Mouse (Mus musculus) ZHBTc4 (cell line): ENCODE results near the gene Hnrnpa0.

Source experiments
- DNase-seq: peaks from one replicate; pipeline ENCODE4 v3.0.0-alpha.2; 2011; ENCODE audit warnings: low read depth, low spot score

Gene Hnrnpa0

DNA sequence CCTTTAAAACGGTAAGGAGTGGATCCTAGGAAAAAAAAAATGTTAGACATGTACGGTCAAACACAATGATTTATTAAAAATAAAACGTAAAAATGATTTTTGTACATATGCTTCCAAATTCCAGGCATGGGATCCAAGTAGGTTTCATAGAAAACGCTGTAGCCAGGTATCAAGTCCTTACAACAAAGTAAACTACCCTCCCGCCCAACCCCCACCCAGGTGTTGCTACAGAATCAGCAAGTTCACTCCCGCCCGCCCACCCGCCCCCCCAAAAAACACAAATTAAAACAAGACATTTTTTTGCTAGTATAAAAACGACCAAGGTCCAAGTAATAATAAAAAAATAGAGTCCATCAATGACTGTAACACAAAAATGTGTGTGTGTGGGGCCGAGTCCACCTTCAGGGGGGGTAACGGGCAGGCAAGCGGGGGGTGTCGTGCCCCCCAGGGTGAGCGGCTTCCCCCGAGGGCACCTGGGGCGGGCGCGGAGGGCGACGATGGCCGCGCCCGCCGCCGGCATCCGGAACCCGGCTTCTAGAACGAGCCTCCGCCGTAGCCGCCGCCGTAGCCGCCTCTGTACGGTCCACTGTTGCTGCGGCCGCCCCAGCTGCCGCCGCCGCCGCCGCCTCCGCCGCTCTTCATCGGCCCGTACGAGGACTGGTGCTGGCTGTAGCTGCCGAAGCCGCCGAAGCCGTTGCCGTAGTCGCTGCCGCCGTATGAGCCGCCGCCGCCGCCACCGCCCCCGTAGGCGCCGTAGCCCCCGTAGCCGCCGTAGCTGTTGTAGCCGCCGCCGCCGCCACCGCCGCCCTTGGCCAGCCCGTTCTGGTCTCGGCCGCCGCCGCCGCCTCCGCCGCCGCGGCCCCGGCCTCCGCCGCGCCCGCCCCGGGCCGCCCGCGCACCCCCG lies 1.2 kb downstream of the Hnrnpa0 start:
- peak; percentile 59 for DNase-seq

DNA sequence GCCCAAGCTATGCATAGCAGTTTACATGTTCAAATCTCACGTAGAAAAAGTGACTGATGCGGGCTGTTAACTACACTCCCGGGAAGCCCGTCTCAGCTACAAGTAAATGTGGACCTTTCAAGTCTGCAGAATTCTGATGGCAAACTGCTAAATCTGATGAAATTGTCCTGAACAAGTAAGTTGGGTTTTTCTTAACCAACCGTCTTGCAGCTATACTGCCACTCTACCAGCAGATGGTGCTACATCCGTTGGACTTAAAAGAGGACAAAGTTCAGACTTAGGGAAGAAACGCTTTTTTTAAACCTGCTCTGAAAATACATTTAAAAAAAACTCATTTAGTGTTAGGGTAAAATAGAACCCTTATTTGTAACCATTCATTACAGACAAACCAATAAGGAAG lies 2.2 kb downstream of the Hnrnpa0 start:
- DNase-seq, result peak; percentile 84

DNA sequence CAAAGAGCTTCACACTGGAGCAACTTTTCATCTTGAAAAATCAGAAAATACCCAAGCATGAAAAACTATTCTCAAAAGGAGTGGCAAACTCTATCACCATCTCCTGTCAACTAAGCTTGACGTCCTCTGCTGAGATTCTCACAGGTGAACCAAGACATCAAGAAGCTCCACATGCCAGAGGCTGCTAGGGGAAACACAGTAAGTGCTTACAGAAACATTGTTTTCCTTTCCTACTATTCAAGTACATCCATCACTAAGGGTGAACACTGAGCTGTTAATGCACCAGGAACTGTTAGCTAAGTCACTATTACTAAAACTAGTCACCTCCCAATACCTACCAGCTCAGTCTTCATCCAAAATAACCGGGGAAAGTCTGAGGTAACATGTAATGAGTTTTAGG lies 3.4 kb downstream of the Hnrnpa0 start:
- no peak for DNase-seq

DNA sequence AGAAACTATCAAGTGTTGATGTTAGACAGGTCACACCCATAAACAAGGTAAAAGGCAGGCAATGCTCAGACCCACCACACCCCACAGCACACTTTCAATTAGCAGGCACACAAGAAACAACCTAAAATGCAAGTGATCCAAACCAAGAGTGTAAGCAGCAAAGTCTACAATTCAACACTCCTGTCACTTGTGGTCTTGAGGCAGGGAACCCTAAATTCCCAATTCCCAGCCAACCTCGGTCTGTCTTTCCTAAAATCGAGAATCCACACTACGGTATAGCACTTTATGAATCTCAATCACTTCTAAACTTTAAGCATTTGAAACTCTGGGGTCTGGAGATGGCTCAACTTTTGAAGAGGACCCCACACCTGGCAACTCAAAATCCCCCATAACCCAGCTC lies 4.1 kb downstream of the Hnrnpa0 start:
- DNase-seq, result no peak

DNA sequence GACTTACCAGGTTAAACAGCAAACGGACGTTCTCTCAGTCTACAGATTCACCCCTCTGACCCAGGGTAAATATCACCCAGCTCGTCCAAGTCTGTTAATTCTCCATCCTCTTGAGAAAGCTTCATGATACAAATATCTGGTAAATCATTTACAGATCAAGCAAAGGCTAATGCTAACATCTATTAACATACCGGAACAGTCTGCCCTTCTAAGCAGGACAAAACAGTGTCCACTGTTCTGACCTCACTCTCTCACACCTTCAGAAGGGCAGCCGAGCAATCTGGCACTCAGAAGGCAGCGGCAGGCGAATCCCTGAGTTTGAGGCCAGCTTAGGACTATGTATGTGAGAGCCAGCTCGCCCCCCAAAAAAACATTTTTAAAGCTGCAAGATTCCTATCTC lies 5.0 kb downstream of the Hnrnpa0 start:
- no peak for DNase-seq

DNA sequence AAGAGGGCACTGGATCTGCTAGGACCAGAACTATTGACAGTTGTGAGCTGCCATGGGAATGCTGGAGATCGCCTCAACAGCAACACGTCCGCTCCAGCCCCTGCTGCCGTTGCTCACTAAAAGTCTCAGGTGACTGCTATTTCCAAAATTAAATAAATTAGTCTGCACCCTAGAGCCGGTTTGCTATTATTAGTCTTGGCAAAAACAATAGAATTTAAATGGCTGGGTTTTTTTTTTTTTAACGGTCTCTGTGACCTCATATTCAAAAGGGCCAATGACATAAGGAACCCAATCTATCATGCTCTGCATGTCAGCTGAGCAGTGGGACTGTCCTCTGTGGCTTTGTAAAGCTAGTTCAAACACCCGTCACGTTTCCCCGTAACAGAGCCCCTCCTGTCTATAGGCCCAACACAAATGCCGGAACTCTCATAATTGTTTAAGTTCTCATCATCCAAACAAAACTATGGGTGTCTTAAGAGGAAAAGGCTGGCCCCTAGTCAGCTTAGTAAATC lies 5.5 kb downstream of the Hnrnpa0 start:
- no peak for DNase-seq

DNA sequence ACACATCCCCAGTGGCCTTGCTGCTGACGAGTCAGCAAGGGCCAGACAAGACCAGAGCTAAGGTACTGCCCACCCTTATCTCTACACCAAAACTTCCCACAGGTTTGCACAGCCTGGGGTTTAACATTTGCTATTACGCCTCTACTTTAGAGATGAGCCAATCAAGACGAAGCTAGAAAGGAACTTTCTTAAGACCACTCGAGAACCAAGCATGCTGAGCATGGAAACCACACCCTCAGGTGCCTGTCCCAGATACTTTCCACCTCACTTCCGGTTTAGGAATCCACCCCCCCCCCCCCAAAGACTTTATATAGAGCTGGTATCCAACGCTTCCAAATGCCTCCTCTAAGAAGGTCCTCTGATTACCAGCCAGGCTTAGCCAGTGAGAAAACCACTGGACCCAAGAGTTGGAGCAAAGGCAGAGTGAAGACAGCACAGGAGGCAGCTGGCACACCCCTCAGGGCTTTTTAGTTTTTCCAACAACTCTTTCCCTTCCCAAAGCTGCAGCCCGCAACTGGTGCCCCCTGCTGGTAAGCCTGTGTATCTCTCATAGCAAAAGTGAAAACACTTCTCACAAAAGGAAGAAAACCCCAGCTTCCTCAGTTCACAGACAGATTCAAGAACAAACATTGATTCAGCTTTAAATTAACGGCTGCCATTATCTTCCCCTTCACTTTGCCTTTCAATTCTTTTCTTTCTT lies 10.9 kb downstream of the Hnrnpa0 start:
- peak; percentile 88 for DNase-seq

DNA sequence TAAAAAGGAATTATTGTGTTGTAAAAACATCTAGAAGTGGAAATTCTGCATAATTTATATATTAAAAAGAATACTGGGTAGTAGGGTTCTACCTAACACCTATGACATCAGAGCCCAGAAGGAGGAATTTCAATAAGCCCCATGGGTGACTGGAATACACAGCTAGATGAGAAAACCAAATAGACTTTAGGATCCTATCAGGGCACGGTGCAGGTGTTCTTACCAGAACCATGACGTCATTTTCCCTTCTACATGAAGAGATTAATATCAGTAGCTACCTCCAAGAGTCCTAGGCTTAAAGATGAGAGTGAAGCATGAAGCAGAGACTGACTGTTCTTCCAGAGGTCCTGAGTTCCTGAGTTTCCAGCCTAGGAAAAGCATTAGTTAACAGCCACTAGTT lies 11.6 kb downstream of the Hnrnpa0 start:
- DNase-seq, result no peak

DNA sequence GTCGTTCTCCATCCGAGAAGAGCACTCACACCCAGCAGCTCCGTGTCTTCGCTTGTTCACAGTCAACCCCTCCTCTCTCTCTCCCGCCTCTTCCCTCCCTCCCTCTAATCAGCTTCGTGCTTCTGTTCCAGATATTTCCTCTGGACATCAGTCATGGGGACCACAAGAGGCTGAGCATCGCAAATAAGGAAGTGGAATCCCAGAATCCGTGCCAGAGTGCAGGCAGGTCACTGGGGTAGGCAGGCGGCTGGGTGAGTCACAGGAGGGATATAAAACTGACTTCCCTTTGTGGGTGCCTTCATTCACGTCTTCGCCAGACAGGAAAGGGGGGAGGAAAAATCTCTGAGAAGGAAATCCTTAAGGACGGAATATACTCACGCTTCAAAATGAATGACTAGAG lies 13.1 kb downstream of the Hnrnpa0 start:
- DNase-seq, result no peak

DNA sequence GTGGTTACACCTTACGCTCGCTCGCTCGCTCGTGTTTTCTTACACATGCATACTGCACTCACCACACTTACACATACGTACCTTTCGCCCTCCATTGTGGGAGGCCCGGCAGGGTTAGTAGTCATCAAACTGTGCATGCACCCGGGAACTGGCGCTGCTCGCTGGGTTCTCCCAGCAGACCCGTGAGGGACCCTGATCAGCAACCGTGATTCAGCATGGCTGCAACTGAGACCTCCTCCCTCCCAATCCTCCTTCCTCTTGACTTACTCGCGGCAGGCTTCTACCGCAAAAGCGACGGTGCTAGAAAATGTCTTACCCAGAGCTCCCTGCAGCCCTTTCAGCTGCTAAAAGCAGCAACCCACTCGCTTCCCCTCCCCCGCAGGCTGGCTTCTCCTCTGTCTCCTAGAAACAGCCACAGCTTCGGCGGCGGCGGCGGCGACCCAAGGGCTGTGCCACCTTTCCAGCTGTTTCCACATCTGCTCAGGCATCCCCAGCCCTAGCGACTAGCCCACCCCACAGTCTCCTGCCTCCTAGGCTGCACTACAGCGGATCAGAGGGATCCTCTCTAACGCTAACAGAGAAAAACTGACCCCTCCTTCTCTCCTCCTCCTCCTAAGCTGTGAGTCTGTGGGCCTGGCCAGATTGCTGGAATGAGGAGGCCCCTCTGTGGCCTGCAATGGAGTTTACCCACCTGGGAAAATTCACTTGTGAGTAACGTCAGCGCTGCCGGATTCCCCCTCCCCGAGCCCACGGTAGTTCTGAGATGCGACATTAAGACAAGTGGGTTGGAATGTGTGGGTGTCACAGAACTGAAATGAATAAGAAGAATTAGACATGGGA lies 15.1 kb downstream of the Hnrnpa0 start, which contains the start of gene Klhl3:
Gene Klhl3 (minus strand): TSS at position 532 of the 840 bp plus-strand sequence.
- peak; percentile 71 for DNase-seq

DNA sequence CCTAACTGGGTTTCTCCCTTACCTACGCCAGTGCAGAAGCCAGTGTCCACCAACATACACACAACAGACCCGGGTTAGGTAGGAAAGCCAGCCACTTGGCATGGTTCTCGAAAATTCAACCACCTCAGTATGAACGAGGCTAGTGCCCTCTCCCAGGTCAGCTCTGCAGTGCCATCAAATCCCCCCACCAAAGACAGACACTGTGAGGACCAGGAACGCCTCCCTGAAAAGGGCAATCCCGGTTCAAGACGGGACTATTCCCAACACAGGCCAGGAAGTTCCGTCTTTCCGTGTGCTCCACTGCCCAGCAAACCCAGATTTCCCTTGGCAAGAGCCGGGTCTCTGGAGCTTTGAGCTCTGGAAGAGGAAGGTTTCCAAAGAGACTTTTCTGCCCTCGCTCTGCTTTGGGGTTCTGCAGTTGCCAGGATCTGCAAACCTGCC lies 15.7 kb downstream of the Hnrnpa0 start:
- no peak for DNase-seq

DNA sequence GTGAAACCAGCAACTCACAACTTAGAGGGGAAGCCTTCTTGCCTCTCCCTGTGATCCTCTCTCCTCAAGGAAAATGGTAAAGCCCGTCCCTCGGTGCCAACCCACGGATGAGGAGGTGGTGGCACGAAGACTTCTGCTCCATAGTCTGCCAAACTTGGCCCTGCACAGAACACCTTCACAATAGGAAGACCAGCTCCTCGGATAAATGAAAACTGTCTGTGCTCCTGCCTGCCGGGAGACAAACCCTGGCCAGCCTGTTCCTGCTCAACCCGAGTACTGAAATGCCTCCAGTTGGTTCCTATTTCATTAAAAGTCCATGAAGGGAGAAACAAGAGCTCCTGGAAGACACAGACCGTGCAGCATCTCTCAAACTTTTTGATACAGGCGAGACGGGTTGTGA lies 16.2 kb downstream of the Hnrnpa0 start:
- DNase-seq, result no peak

DNA sequence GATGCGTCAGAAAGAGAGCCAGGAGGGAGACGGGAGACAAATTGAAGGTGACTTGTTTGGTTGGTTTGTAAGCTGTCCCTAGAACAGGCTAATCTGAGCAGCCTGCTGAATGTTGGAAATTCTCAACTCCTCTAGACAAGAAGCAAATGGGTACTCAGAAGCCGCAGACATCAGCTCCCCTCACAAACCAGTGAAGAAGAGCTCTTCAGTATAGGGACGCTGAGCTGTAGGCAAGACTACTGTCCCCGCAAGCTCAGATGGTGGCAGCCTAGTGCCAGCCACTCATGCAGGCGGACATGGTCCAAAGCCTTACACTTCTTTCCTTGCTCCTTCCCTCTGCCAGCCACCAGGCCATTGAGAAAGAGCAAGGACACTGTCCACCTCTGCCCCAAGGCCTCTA lies 17.1 kb downstream of the Hnrnpa0 start:
- DNase-seq, result no peak

DNA sequence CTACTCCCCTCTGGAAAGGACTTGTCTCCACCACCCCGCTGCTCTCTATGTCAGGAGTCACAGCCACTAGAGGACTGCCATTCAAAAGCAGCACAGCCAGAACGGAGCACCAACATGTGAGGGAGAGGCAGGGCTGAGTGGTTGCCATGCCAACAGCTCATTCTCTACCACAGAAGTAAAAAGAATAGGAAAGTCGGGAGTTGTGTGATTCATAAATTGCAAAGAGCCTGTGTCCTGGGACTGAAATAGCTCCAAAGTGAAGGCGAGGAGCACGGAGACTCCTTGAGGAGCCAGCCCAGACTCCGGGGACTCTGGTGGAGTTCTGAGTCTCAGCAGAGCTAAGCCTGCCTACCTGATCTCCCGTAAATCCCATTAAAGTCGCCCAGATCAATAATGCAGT lies 37.7 kb downstream of the Hnrnpa0 start:
- no peak for DNase-seq

DNA sequence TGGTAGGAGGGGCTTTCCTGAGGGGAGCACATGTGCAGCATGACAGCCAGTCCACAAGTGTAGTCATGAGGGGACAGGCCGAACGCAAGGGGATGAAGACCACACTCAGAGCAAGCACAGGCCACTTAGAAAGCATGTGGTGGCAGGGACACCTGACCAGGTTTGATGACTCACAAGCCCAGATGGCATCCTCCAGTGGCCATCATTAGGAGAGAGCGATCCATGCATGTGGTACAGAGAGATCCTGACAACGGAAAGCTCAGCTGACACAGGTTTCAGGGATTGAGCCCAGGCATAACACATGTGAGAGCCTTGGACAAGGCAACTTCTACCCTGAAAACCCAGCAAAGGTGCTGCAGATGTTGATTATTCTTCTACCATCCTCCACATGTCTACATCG lies 44.0 kb downstream of the Hnrnpa0 start:
- DNase-seq, result no peak

DNA sequence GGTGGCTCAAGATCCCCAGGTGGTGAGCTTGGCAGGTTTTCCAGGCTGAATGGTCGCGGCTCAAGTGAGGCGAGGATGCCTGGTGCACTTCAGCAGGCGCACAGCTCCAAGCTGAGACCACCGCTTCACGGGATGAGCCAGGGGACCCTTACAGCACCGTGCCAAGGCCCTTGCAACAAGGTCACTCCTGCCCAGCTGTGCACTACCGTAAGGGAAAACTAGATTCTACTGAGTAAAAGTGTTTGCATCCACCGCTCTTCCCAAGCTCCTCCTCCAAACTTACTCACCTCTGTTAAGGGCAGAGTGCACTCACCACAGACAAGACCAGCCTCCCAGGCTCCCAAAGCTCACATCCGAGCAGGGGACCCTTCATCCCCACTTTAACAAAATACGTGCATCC lies 44.8 kb downstream of the Hnrnpa0 start:
- DNase-seq, result no peak

DNA sequence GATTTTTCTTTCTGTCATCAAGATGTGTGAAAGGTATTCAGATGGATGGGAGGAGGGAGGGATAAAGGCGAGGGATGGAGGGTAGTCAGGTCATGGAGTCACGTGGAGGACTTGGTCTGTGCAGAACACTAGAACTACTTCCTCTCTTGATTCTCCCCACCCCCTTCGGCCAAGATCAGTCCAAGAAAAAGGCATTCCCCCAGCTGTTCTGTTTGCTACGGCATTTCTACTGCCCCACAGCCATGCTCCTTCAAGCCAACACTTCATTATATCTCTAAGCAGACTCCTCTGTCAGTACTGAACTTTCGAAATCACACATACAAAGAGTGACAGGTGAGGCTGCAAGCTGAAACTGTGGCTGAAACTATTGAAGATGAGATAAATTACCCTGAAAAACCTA lies 45.3 kb downstream of the Hnrnpa0 start:
- no peak for DNase-seq

DNA sequence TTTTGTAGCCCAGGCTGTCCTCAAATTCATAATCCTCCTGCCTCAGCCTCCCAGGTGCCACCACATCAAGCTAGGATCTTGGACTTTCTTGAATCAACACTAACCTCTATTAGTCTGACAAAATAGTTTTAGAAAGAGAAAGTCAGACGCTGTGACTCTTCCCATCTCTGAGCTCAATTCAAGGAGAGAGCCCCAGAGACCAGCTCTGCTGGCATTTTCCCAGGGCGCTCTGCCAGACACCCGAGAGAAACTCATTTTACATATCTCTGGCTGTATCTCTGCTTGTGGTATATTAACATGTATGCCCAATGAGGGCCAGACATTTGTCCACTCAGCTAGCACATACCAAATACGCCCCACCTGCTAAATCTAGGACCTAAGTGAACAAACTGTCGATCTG lies 50.0 kb downstream of the Hnrnpa0 start:
- no peak for DNase-seq
